Mouse (Mus musculus): ENCODE results near the gene Stim2. TPM values are rescaled to one million over a fixed set of nuclear protein-coding genes. Genes with fewer than 3 reads are reported as not detected.

Gene Stim2
- polyA plus RNA-seq, 1 experiment, result 5.9 TPM

DNA sequence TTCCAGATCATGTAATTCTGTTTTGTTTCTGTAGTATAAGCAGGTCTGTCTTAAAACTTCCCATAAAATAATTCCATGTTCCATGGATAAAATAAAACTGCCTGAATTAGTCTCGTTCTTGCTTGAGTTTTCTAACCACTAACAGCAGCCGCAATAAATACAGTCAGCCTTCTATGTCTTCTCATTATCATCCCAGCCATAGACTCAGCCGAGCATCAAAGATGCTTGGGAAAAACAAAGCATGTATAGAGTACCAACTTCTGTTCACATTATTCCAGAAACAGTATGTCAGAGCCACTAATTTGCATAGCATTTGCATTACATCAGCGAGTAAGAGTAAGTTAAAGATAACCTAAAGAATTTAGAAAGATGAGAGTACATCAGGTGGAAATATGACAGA lies 25.4 kb upstream of the Stim2 start:
- Histone ChIP-seq H3K27ac (ENCODE audit: control insufficient read depth, insufficient read depth, low read depth, low read length) (no peak overlapping the region), H3K4me3 (ENCODE audit: control insufficient read depth, low read depth, low read length) (no peak overlapping the region), H3K36me3 (ENCODE audit: control insufficient read depth, insufficient read depth, low read length) (no peaks in the 10 kb centered on the region), H3K27me3 (ENCODE audit: control insufficient read depth, insufficient read depth, low read length) (no peaks in the 10 kb centered on the region), H3K4me1 (ENCODE audit: control insufficient read depth, insufficient read depth, low read length) (no peaks in the 10 kb centered on the region; the same call in 1 of the 2 replicates)
- TF ChIP-seq POLR2A (IDR thresholded peaks at IDR 0.05; ENCODE audit: control insufficient read depth, low read depth, low read length), result no peak
- no peak for TF ChIP-seq CTCF (IDR thresholded peaks at IDR 0.05; ENCODE audit: control insufficient read depth, insufficient read depth, insufficient replicate concordance, low read depth, low read length)

DNA sequence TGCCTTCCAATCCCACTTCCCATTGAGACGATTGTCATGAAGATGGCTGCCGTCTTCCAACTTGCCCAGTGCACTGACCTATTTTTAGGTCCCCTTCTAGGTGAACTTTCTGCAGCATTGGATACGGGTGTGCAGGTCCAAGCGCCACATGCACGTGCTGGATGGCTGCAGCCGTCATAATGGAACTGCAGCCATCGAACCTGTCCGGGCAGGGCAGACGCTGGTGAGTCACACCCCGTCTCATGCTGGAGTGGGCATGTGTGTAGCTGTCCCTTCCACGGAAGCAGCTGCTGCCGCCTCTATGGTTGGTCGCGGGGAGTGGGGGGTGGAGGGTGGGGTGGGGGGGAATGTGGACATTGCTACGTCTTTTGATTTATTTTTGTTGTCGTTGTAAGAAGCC lies 21.8 kb upstream of the Stim2 start:
- no peaks in the 10 kb centered on the region for H3K36me3 ChIP-seq (ENCODE audit: control insufficient read depth, insufficient read depth, low read length)
- no peak overlapping the region for H3K27ac ChIP-seq (ENCODE audit: control insufficient read depth, insufficient read depth, low read depth, low read length)
- H3K4me1 ChIP-seq (ENCODE audit: control insufficient read depth, insufficient read depth, low read length), result no peaks in the 10 kb centered on the region; the same call in 1 of the 2 replicates
- H3K4me3 ChIP-seq (ENCODE audit: control insufficient read depth, low read depth, low read length), result peak overlapping the region; percentile 74
- peak; percentile 76; the same call in 1 of the 2 replicates for TF ChIP-seq POLR2A (IDR thresholded peaks at IDR 0.05; ENCODE audit: control insufficient read depth, low read depth, low read length)
- TF ChIP-seq CTCF (IDR thresholded peaks at IDR 0.05; ENCODE audit: control insufficient read depth, insufficient read depth, insufficient replicate concordance, low read depth, low read length), result no peak
- no peaks in the 10 kb centered on the region for H3K27me3 ChIP-seq (ENCODE audit: control insufficient read depth, insufficient read depth, low read length)

DNA sequence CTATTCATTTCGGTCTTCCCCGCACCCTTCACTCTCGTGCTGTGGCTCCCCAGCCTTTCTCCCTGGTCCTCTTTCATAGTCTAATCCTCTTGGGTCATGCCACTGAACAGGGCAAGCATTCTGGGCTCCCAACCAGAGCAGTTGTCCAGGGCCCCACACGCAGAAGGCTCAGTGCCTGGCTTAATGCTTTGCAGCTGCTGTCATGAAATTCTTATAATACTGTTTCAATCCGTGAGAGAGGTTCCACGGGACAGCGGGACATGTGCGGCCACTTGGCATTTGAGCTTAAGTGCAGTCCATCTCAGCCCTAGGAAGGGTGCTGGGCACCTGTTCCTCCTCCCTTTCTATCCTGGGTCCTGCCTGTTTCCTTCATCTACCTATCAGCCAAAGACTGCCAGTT lies 21.2 kb upstream of the Stim2 start:
- Histone ChIP-seq H3K27me3 (ENCODE audit: control insufficient read depth, insufficient read depth, low read length) (no peaks in the 10 kb centered on the region), H3K27ac (ENCODE audit: control insufficient read depth, insufficient read depth, low read depth, low read length) (no peak overlapping the region)

GRCm38 (mm10) chr5:53983358-53983757 lies 14.9 kb upstream of the Stim2 start:
- H3K36me3 ChIP-seq (ENCODE audit: control insufficient read depth, insufficient read depth, low read length), result no peaks in the 10 kb centered on the region
- H3K27ac ChIP-seq (ENCODE audit: control insufficient read depth, insufficient read depth, low read depth, low read length), result no peak overlapping the region
- TF ChIP-seq POLR2A (IDR thresholded peaks at IDR 0.05; ENCODE audit: control insufficient read depth, low read depth, low read length) (no peak), CTCF (IDR thresholded peaks at IDR 0.05; ENCODE audit: control insufficient read depth, insufficient read depth, insufficient replicate concordance, low read depth, low read length) (no peak)
- H3K4me1 ChIP-seq (ENCODE audit: control insufficient read depth, insufficient read depth, low read length), result no peaks in the 10 kb centered on the region
- H3K4me3 ChIP-seq (ENCODE audit: control insufficient read depth, low read depth, low read length), result no peak overlapping the region
- H3K27me3 ChIP-seq (ENCODE audit: control insufficient read depth, insufficient read depth, low read length), result no peaks in the 10 kb centered on the region

More for the DNA sequence above, 21.2 kb upstream of the Stim2 start:
- peak overlapping the region; percentile 71 for H3K4me3 ChIP-seq (ENCODE audit: control insufficient read depth, low read depth, low read length)
- H3K36me3 ChIP-seq (ENCODE audit: control insufficient read depth, insufficient read depth, low read length), result no peaks in the 10 kb centered on the region
- no peaks in the 10 kb centered on the region; the same call in 1 of the 2 replicates for H3K4me1 ChIP-seq (ENCODE audit: control insufficient read depth, insufficient read depth, low read length)
- TF ChIP-seq CTCF (IDR thresholded peaks at IDR 0.05; ENCODE audit: control insufficient read depth, insufficient read depth, insufficient replicate concordance, low read depth, low read length), result no peak
- no peak for TF ChIP-seq POLR2A (IDR thresholded peaks at IDR 0.05; ENCODE audit: control insufficient read depth, low read depth, low read length)

- Histone ChIP-seq H3K27me3 (ENCODE audit: control insufficient read depth, insufficient read depth, low read length) (no peaks in the 10 kb centered on the region), H3K4me1 (ENCODE audit: control insufficient read depth, insufficient read depth, low read length) (no peaks in the 10 kb centered on the region), H3K4me3 (ENCODE audit: control insufficient read depth, low read depth, low read length) (no peak overlapping the region), H3K27ac (ENCODE audit: control insufficient read depth, insufficient read depth, low read depth, low read length) (no peak overlapping the region), H3K36me3 (ENCODE audit: control insufficient read depth, insufficient read depth, low read length) (no peaks in the 10 kb centered on the region)
- TF ChIP-seq CTCF (IDR thresholded peaks at IDR 0.05; ENCODE audit: control insufficient read depth, insufficient read depth, insufficient replicate concordance, low read depth, low read length) (no peak), POLR2A (IDR thresholded peaks at IDR 0.05; ENCODE audit: control insufficient read depth, low read depth, low read length) (no peak)
Measured at GRCm38 (mm10) chr5:53985632-53986031, 12.7 kb upstream of the Stim2 start.

GRCm38 (mm10) chr5:53987496-53987895 lies 10.8 kb upstream of the Stim2 start:
- Histone ChIP-seq H3K27ac (ENCODE audit: control insufficient read depth, insufficient read depth, low read depth, low read length) (no peak overlapping the region), H3K27me3 (ENCODE audit: control insufficient read depth, insufficient read depth, low read length) (no peaks in the 10 kb centered on the region), H3K36me3 (ENCODE audit: control insufficient read depth, insufficient read depth, low read length) (no peaks in the 10 kb centered on the region), H3K4me3 (ENCODE audit: control insufficient read depth, low read depth, low read length) (peak overlapping the region; percentile 45; the same call in 1 of the 2 replicates), H3K4me1 (ENCODE audit: control insufficient read depth, insufficient read depth, low read length) (no peaks in the 10 kb centered on the region)
- no peak for TF ChIP-seq POLR2A (IDR thresholded peaks at IDR 0.05; ENCODE audit: control insufficient read depth, low read depth, low read length)
- TF ChIP-seq CTCF (IDR thresholded peaks at IDR 0.05; ENCODE audit: control insufficient read depth, insufficient read depth, insufficient replicate concordance, low read depth, low read length), result no peak

- no peak overlapping the region for H3K27ac ChIP-seq (ENCODE audit: control insufficient read depth, insufficient read depth, low read depth, low read length)
- H3K4me1 ChIP-seq (ENCODE audit: control insufficient read depth, insufficient read depth, low read length), result no peaks in the 10 kb centered on the region
- no peaks in the 10 kb centered on the region for H3K27me3 ChIP-seq (ENCODE audit: control insufficient read depth, insufficient read depth, low read length)
- TF ChIP-seq CTCF (IDR thresholded peaks at IDR 0.05; ENCODE audit: control insufficient read depth, insufficient read depth, insufficient replicate concordance, low read depth, low read length) (no peak), POLR2A (IDR thresholded peaks at IDR 0.05; ENCODE audit: control insufficient read depth, low read depth, low read length) (no peak)
- H3K36me3 ChIP-seq (ENCODE audit: control insufficient read depth, insufficient read depth, low read length), result no peaks in the 10 kb centered on the region
- H3K4me3 ChIP-seq (ENCODE audit: control insufficient read depth, low read depth, low read length), result peak overlapping the region; percentile 55; the same call in 1 of the 2 replicates
Measured at GRCm38 (mm10) chr5:53988053-53988452, 10.2 kb upstream of the Stim2 start.

DNA sequence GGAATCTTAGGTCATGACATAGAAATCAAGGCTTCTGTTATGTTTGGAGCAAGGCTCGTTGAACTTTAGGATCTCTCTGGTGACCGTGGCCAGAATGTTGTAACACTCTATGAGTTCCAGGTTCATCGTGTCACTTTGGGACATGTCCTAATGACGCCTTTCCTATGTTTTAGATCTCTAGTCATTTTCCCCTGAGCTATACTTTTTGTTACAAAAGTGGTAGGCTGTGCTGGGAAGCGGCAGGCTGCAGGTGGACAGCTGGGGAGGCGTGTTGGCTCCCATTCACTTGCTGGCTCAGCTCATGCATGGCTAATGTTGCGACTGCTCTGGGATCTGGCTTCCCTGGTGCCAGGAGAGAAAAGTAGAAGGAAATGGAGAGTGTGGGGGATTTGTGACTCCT lies 5.7 kb upstream of the Stim2 start:
- H3K4me3 ChIP-seq (ENCODE audit: control insufficient read depth, low read depth, low read length), result no peak overlapping the region
- no peak overlapping the region for H3K27ac ChIP-seq (ENCODE audit: control insufficient read depth, insufficient read depth, low read depth, low read length)
- no peak for TF ChIP-seq POLR2A (IDR thresholded peaks at IDR 0.05; ENCODE audit: control insufficient read depth, low read depth, low read length)
- no peak for TF ChIP-seq CTCF (IDR thresholded peaks at IDR 0.05; ENCODE audit: control insufficient read depth, insufficient read depth, insufficient replicate concordance, low read depth, low read length)
- peaks cover 3% of the 10 kb centered on the region; the same call in 1 of the 2 replicates for H3K4me1 ChIP-seq (ENCODE audit: control insufficient read depth, insufficient read depth, low read length)
- H3K36me3 ChIP-seq (ENCODE audit: control insufficient read depth, insufficient read depth, low read length), result no peaks in the 10 kb centered on the region
- no peaks in the 10 kb centered on the region for H3K27me3 ChIP-seq (ENCODE audit: control insufficient read depth, insufficient read depth, low read length)

Data from testis, adult 2 months (tissue).